Mouse (Mus musculus): ENCODE measurements around the gene Dzank1. TPM values are rescaled to one million over a fixed set of nuclear protein-coding genes. Genes with fewer than 3 reads are reported as not detected.

The Dzank1 gene
- total RNA-seq, 2 experiments from 2014 or later = not detected

GRCm38 (mm10) chr2:144479421-144479820 lies 47.8 kb downstream of the Dzank1 start:
- ATAC-seq (ENCODE audit: poor library complexity, severe bottlenecking) = no peak

GRCm38 (mm10) chr2:144467203-144467602 lies 60.0 kb downstream of the Dzank1 start:
- no peak for ATAC-seq (ENCODE audit: poor library complexity, severe bottlenecking)

- no peak for ATAC-seq (ENCODE audit: poor library complexity, severe bottlenecking)
Measured at GRCm38 (mm10) chr2:144465876-144466575, 61.2 kb downstream of the Dzank1 start.

GRCm38 (mm10) chr2:144464799-144465760 lies 62.1 kb downstream of the Dzank1 start:
- ATAC-seq (ENCODE audit: poor library complexity, severe bottlenecking) = no peak

- ATAC-seq (ENCODE audit: poor library complexity, severe bottlenecking) = no peak
Measured at GRCm38 (mm10) chr2:144464182-144464581, 63.0 kb downstream of the Dzank1 start.

- ATAC-seq (ENCODE audit: poor library complexity, severe bottlenecking) = peak; percentile 92
Measured at GRCm38 (mm10) chr2:144458975-144459754, 68.0 kb downstream of the Dzank1 start.

- no peak for ATAC-seq (ENCODE audit: poor library complexity, severe bottlenecking)
Measured at GRCm38 (mm10) chr2:144458355-144458754, 68.9 kb downstream of the Dzank1 start.

- ATAC-seq (ENCODE audit: poor library complexity, severe bottlenecking) = peak; percentile 87
Measured at GRCm38 (mm10) chr2:144452364-144453008, 74.7 kb downstream of the Dzank1 start.

GRCm38 (mm10) chr2:144450378-144450777 lies 76.8 kb downstream of the Dzank1 start:
- no peak for ATAC-seq (ENCODE audit: poor library complexity, severe bottlenecking)

- ATAC-seq (ENCODE audit: poor library complexity, severe bottlenecking) = no peak
Measured at GRCm38 (mm10) chr2:144446360-144446999, 80.7 kb downstream of the Dzank1 start.

GRCm38 (mm10) chr2:144441386-144441915 lies 85.8 kb downstream of the Dzank1 start:
- peak; percentile 95 for ATAC-seq (ENCODE audit: poor library complexity, severe bottlenecking)

- no peak for ATAC-seq (ENCODE audit: poor library complexity, severe bottlenecking)
Measured at GRCm38 (mm10) chr2:144439191-144439700, 88.0 kb downstream of the Dzank1 start.

- no peak for ATAC-seq (ENCODE audit: poor library complexity, severe bottlenecking)
Measured at GRCm38 (mm10) chr2:144438424-144438823, 88.8 kb downstream of the Dzank1 start.

- ATAC-seq (ENCODE audit: poor library complexity, severe bottlenecking) = no peak
Measured at GRCm38 (mm10) chr2:144435679-144436078, 91.5 kb downstream of the Dzank1 start.

GRCm38 (mm10) chr2:144431286-144431825 lies 95.9 kb downstream of the Dzank1 start:
- ATAC-seq (ENCODE audit: poor library complexity, severe bottlenecking) = no peak

GRCm38 (mm10) chr2:144429171-144429570 lies 98.0 kb downstream of the Dzank1 start:
- no peak for ATAC-seq (ENCODE audit: poor library complexity, severe bottlenecking)

GRCm38 (mm10) chr2:144428659-144429058 lies 98.6 kb downstream of the Dzank1 start:
- no peak for ATAC-seq (ENCODE audit: poor library complexity, severe bottlenecking)

- ATAC-seq (ENCODE audit: poor library complexity, severe bottlenecking) = peak; percentile 5; the same call in 1 of the 2 replicates
Measured at GRCm38 (mm10) chr2:144427852-144428251, 99.4 kb downstream of the Dzank1 start.

GRCm38 (mm10) chr2:144425761-144426160 lies 101.5 kb downstream of the Dzank1 start:
- ATAC-seq (ENCODE audit: poor library complexity, severe bottlenecking) = no peak
